Mouse (Mus musculus) limb, embryonic 12.5 days (tissue): ENCODE results near the gene Pxk. TPM values are rescaled to one million over a fixed set of nuclear protein-coding genes. Genes with fewer than 3 reads are reported as not detected.

Source experiments
- ATAC-seq: fragments of 200-750 bp; cut with Nextera tagmentation; 2 replicates; pipeline ENCODE4 v1.8.0; 2017; ENCODE audit warnings: low read depth, moderate TSS enrichment; ENCODE audit not compliant: insufficient number of reproducible peaks, insufficient read depth, low FRiP score, low TSS enrichment
- H3K27ac ChIP-seq: fragments of 300-500 bp; sonication (generic); 2 replicates; pipeline ENCODE4 v1.5.1; 2016; ENCODE audit warnings: mild to moderate bottlenecking, moderate library complexity
- H3K27me3 ChIP-seq: fragments of 300-500 bp; sonication (generic); 2 replicates; pipeline ENCODE4 v1.6.1; 2016; ENCODE audit warnings: mild to moderate bottlenecking, moderate library complexity
- H3K36me3 ChIP-seq: fragments of 300-500 bp; sonication (generic); 2 replicates; pipeline ENCODE4 v1.6.1; 2016; ENCODE audit warnings: mild to moderate bottlenecking, moderate library complexity
- H3K4me1 ChIP-seq: fragments of 300-500 bp; sonication (generic); replicated peaks from 2 replicates; pipeline ENCODE4 v1.6.1; 2016
- H3K4me2 ChIP-seq: fragments of 300-500 bp; sonication (generic); 2 replicates; pipeline ENCODE4 v1.6.1; 2016; ENCODE audit warnings: mild to moderate bottlenecking, moderate library complexity
- H3K4me3 ChIP-seq: fragments of 300-500 bp; sonication (generic); replicated peaks from 2 replicates; pipeline ENCODE4 v1.5.1; 2016; ENCODE audit warnings: mild to moderate bottlenecking
- H3K9ac ChIP-seq: fragments of 300-500 bp; sonication (generic); replicated peaks from 2 replicates; pipeline ENCODE4 v1.6.1; 2016; ENCODE audit warnings: mild to moderate bottlenecking, moderate library complexity
- H3K9me3 ChIP-seq: fragments of 300-500 bp; sonication (generic); 2 replicates; pipeline ENCODE4 v1.6.1; 2016; ENCODE audit warnings: mild to moderate bottlenecking, moderate library complexity
- WGBS: fragments of 180-500 bp; shearing (Covaris S2); methylation state at CpG from one replicate; pipeline ENCODE4 v1.1.7; 2016; 5-methylcytosine and 5-hydroxymethylcytosine counted together
- polyA plus RNA-seq: library from polyadenylated mRNA; unstranded; fragments of >200 nt; fragmentation: Nextera tagmentation; extraction: Ambion mirVana; gene quantifications from 2 replicates; pipeline ENCODE4 v1.2.1, GENCODE M21; 2016

Gene Pxk
- polyA plus RNA-seq, 1 experiment from 2014 or later: 22.8 TPM

GRCm38 (mm10) chr14:8207105-8207504 lies 109.1 kb downstream of the Pxk start:
- Histone ChIP-seq H3K9ac (no peak overlapping the region), H3K36me3 (no peaks in the 10 kb centered on the region), H3K27ac (peak overlapping the region; percentile 35; the same call in 1 of the 2 replicates), H3K9me3 (no peaks in the 10 kb centered on the region), H3K4me2 (no peak overlapping the region), H3K27me3 (no peaks in the 10 kb centered on the region), H3K4me3 (no peak overlapping the region), H3K4me1 (peaks cover 18% of the 10 kb centered on the region)
- ATAC-seq: no peak
- WGBS: 10% methylated on average over 5 of the region's 5 CpGs

- no peak for ATAC-seq
- H3K27me3 ChIP-seq: no peaks in the 10 kb centered on the region
- WGBS: 79% methylated on average over 5 of the region's 5 CpGs
Measured at GRCm38 (mm10) chr14:8207543-8207942, 109.5 kb downstream of the Pxk start.

GRCm38 (mm10) chr14:8208876-8209275 lies 110.9 kb downstream of the Pxk start:
- peaks cover 18% of the 10 kb centered on the region for H3K4me1 ChIP-seq
- no peak overlapping the region for H3K27ac ChIP-seq
- 74% methylated on average over 3 of the region's 3 CpGs for WGBS
- H3K4me3 ChIP-seq: no peak overlapping the region
- no peak overlapping the region for H3K9ac ChIP-seq
- ATAC-seq: no peak
- no peak overlapping the region for H3K4me2 ChIP-seq
- H3K9me3 ChIP-seq: no peaks in the 10 kb centered on the region
- H3K27me3 ChIP-seq: no peaks in the 10 kb centered on the region
- H3K36me3 ChIP-seq: no peaks in the 10 kb centered on the region

More at GRCm38 (mm10) chr14:8207543-8207942, 109.5 kb downstream of the Pxk start:
- H3K36me3 ChIP-seq: no peaks in the 10 kb centered on the region
- H3K9ac ChIP-seq: no peak overlapping the region
- no peak overlapping the region for H3K4me2 ChIP-seq
- H3K9me3 ChIP-seq: no peaks in the 10 kb centered on the region
- H3K4me3 ChIP-seq: no peak overlapping the region
- H3K27ac ChIP-seq: no peak overlapping the region
- H3K4me1 ChIP-seq: peaks cover 18% of the 10 kb centered on the region

- no peak for ATAC-seq
- Histone ChIP-seq H3K9ac (no peak overlapping the region), H3K27ac (no peak overlapping the region), H3K9me3 (no peaks in the 10 kb centered on the region), H3K36me3 (no peaks in the 10 kb centered on the region), H3K4me3 (no peak overlapping the region), H3K4me2 (no peak overlapping the region), H3K27me3 (no peaks in the 10 kb centered on the region), H3K4me1 (peaks cover 20% of the 10 kb centered on the region)
- WGBS: 95% methylated on average over 2 of the region's 2 CpGs
Measured at GRCm38 (mm10) chr14:8209896-8210295, 111.9 kb downstream of the Pxk start.

- 83% methylated on average over 2 of the region's 2 CpGs for WGBS
- ATAC-seq: no peak
- Histone ChIP-seq H3K9me3 (no peaks in the 10 kb centered on the region), H3K4me3 (no peak overlapping the region), H3K4me2 (no peak overlapping the region), H3K9ac (no peak overlapping the region), H3K36me3 (no peaks in the 10 kb centered on the region), H3K27ac (no peak overlapping the region), H3K27me3 (0 out of 2 replicates have a peak, but pooled peaks cover 10% of the 10 kb centered on the region), H3K4me1 (peaks cover 18% of the 10 kb centered on the region)
Measured at GRCm38 (mm10) chr14:8212996-8213395, 115.0 kb downstream of the Pxk start.

GRCm38 (mm10) chr14:8213803-8214224 lies 115.8 kb downstream of the Pxk start, which contains the start of gene Kctd6:
TSS of gene Kctd6 (plus strand) at chr14:8214140.
- H3K4me1 ChIP-seq: peaks cover 24% of the 10 kb centered on the region
- H3K27ac ChIP-seq: peak within 1 kb of the TSS; percentile 73
- H3K4me2 ChIP-seq: peak within 1 kb of the TSS; percentile 87
- H3K36me3 ChIP-seq: no peaks in the 10 kb centered on the region
- peak within 1 kb of the TSS; percentile 83 for H3K9ac ChIP-seq
- H3K9me3 ChIP-seq: no peaks in the 10 kb centered on the region
- H3K27me3 ChIP-seq: 0 out of 2 replicates have a peak, but pooled peaks cover 10% of the 10 kb centered on the region
- ATAC-seq: peak; percentile 89
- 0% methylated on average over 40 of the region's 49 CpGs for WGBS
- H3K4me3 ChIP-seq: peak within 1 kb of the TSS; percentile 70

Other genes starting within 250 kb of the Pxk start
- gene Gm45521, start 140.9 kb upstream of the Pxk start, polyA plus RNA-seq: not detected in 2 replicates
- gene Dnase1l3, start 103.6 kb upstream of the Pxk start, polyA plus RNA-seq: not detected in 2 replicates
- gene Abhd6, start 95.3 kb upstream of the Pxk start, polyA plus RNA-seq: 17.8 and 18.4 TPM in 2 replicates
- gene Rpp14, start 17.8 kb upstream of the Pxk start, polyA plus RNA-seq: 50.1 and 51.2 TPM in 2 replicates
- 200 TPM in 2 replicates for gene Pdhb, start 74.8 kb downstream of the Pxk start, polyA plus RNA-seq
- gene Kctd6, start 115.9 kb downstream of the Pxk start, polyA plus RNA-seq: 16.1 and 21.7 TPM in 2 replicates
- not detected in 2 replicates for gene Acox2, start 161.1 kb downstream of the Pxk start, polyA plus RNA-seq
- gene Fam107a, start 219.8 kb downstream of the Pxk start, polyA plus RNA-seq: 0.23 and 0.35 TPM in 2 replicates